Mouse (Mus musculus) megakaryocyte-erythroid progenitor cell, adult 5-6 weeks (primary cell): Measurements from ENCODE around the gene Dvl3. TPM values are rescaled to one million over a fixed set of nuclear protein-coding genes. Genes with fewer than 3 reads are reported as not detected.
"Not testable (repeated sequence)": the region's sequence is repeated elsewhere in the genome, so short reads cannot be mapped to it uniquely, and the experiment has no call there.

ENCODE experiments used
- ATAC-seq: replicated peaks from 2 replicates; pipeline ENCODE4 v1.8.0; 2016; ENCODE audit warnings: mild to moderate bottlenecking, inconsistent platforms; ENCODE audit not compliant: severe bottlenecking, poor library complexity, low FRiP score, low TSS enrichment
- total RNA-seq, 2 experiments: library from RNA; stranded (forward) in 1 of 2; stranded (reverse) in 1 of 2; fragments of 200-1000, 215-1000 nt in 1 of 2; fragments of >200 nt in 1 of 2; fragmentation: Nextera tagmentation in 1 of 2; gene quantifications; 2 replicates each; pipeline ENCODE4 v1.2.3; 2014 to 2017

The Dvl3 gene
- total RNA-seq (2014; fragmentation: Nextera tagmentation) = 27.7 and 32.8 TPM in 2 replicates
- 2.7 and 3.3 TPM in 2 replicates for total RNA-seq (2017)

DNA sequence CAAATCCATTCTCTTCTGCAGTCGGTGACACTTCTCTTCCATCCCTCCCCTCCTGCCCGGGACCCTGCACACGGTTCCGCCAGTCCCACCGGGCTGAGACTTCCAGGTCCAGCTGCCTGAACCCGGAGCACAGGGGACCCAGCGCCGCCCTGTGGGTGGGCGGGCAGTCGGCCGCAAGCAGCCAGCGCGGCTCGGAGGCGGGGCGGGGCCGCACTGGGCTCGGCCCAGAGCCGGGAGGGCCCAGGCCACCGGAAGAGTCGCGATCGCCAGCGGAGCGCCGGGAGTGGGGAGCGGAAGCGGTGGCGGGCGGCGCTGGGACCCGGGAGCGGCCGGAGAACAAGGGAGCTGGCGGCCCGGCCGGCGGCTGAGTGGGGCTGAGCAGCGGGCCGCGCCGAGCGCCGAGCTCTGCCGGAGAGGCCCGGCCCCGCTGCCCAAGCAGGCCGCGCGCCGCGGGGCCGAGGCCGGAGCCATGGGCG, at the start of gene Dvl3:
TSS of gene Dvl3 (plus strand) at position 257 of the 476 bp plus-strand sequence.
- ATAC-seq = peak; percentile 91

DNA sequence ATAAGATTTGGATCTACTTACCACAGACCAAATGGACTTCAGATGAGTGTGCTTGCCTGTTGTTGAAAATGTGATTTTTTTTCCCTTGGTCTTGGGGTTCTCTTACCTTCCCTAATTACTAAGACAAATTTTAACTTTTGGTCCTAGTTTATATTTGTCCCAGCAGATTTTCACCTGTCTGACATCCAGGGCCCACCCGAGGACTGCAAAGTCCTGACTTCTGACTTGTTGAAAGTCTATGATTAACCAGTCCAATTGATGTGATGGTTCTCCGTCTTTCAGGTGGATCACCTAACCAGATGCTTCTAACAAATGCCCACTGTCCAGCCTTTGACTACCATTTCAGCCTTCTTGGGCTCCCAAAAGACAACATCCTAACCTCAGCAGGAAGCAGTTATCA, 45.8 kb upstream of the Dvl3 start:
- ATAC-seq = no peak

DNA sequence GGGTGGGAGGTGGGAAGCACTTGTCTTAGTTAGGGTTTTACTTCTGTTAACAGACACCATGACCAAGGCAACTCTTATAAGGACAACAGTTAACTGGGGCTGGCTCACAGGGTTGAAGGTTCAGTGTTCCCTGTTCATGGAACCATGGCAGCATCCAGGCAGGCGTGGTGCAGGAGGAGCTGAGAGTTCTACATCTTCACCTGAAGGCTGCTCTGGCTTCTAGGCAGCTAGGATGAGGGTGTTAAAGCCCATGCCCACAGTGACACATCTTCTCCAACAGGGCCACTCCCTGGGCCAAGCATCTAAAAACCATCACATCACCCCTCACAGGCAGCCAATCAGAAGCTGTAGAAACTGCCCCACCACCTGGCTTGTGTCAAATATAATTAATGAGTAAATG, 45.1 kb upstream of the Dvl3 start:
- ATAC-seq = no peak

DNA sequence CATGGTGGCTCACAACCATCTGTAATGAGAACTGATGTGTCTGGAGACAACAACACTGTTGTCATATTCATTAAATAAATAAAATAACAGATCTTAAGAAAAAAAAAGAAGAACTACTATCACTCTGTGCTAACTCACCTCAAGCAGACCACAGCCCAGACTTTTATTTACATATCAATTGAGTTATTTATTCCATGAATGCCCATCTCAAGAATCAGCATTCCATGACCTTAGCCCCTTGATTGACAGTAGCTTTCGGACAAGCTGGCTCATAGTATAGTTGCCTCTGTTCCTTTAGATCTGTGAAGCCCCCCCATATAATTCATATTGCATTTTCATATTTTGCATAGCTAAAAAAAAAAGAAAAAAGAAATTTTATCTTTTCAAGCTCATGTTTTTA, 43.0 kb upstream of the Dvl3 start:
- ATAC-seq = no peak

DNA sequence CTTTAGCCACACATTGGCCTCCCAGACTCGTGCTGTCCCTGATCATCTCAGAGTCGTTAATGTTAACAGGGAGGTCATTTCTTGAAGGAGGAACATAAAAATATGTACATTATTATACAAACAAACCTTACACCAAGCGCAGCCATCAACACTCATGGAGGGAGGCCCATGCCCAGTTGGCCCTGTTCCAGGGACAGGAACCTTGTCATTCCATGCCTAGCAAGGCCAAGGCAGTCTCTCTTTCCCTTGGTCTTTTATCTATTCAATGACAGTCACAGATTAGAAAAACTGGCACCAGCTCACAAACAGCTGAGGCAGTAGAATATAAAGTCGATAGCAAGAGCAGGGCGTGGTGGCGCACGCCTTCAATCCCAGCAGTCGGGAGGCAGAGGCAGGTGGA, 42.6 kb upstream of the Dvl3 start:
- no peak for ATAC-seq

DNA sequence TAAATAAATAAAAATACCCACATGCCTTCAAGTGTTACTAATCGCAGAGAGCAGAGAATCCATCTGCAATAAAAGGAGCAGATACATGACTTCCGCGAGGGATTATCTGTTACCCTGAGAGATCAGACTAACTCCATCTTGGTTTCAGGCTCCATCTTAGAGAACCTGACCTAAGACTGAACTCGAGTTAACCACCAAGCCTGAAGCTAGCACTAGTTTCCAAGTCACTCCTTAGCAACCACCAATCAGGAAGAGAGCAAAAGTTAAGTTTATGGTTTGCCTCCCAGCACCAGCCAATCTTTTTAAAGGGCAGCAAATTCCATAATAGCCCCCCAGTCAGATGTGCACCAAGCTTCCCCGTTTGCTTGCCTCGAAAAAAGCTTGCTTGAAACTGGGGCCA, 42.0 kb upstream of the Dvl3 start:
- ATAC-seq = no peak

DNA sequence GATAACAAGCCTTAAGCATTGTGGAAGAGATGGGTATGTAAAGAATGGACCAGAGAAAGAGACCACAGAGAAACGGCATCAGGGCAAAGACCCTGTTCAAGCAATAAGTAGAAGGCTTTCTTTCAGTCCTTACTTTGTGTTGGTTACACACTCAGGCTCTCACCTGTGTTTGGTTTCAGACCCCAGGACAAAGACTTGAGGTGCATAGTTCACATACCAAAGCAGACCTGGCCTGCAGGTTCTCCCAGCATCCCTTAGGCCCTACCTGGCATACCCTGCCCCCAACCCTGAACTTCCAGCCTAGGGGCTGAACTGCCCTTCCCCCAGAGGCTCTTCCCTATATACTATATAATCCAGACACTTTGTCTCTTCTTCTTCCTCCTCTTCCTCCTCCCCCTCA, 41.4 kb upstream of the Dvl3 start:
- ATAC-seq = no peak

DNA sequence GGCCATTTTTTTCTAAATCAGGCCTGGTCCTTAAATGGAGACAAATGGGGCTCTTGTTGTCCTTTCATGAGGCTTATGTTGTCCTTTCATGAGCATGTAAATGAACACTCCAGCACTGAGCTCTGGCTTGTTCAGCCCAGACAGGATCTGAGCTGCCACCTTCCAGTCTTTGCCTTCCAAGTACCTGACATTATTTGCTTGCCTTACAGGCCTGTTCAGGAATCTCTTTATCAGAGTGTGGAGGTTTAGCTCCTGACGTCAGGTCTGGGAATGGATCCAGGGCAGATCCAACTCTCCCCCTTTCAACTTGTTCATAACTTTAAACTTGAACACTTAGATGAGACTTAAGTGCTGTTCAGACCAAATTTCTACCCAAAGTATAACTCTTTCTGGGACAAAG, 39.9 kb upstream of the Dvl3 start:
- no peak for ATAC-seq

DNA sequence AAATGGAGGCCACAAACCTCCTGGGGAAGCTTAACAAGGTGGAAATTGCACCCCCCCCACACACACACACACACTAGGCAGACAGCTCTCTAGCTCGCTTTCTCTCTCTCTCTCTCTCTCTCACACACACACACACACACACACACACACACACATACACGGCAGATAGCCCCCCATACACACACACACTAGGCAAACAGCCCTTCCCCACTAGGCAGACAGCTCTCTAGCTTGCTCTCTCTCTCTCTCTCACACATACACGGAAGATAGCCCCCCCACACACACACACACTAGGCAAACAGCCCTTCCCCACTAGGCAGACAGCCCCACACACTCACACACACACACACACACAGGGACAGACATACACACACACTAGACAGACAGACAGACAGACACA, 39.5 kb upstream of the Dvl3 start:
- ATAC-seq = no peak

DNA sequence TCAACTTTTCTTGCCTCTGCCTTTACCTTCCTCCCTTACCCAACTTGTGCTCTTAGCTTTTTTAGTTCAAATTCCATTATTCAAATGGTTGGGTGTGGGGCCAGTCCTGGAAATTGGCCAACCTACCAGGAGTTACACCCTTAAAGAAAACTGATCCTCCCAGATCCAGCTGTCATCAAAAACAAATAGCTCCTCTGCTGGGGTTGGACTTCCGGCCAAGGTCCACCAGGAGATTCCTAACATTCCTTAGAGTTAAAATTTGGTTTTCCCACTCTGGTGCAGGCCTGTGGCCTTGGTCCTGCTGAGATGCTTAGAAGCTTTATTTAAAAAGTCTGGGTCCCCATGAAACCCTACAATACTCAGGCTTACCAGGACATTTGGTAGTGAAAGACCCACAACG, 38.3 kb upstream of the Dvl3 start:
- ATAC-seq = no peak

DNA sequence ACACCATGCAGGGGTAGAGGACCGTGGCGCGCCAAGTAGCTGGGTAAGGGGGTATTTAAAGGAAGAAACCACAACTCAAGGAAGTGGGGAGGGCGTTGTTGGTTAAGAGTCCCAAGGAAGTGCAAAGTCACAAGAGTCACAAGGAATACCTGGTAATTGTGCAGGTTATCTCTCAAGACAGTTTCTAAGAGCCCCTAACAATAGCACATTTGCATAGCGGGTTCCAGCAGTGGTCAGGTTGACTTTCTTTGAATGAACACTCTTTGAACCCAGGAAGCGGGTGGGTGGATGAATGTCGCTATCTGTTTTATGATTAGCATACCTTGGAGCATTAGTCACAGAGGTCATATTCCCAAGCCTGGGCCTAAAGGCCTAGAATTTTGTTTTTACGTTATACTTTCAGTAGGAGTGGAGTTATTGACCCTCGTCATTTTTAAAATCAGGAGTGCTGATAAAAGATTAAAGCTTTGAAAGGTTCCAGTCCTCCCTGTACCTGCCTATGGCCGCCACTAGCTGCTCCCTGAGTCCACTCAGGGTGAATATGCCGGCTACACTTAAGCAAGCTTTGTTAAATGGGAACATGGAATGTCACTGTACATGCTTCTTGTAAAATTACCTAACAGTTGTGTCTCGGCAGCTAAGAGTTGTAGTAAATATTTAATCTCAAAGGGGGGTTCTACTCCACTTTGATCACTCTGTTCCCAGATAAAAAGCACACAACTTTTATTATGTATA, 37.6 kb upstream of the Dvl3 start:
- not testable (repeated sequence) for ATAC-seq

DNA sequence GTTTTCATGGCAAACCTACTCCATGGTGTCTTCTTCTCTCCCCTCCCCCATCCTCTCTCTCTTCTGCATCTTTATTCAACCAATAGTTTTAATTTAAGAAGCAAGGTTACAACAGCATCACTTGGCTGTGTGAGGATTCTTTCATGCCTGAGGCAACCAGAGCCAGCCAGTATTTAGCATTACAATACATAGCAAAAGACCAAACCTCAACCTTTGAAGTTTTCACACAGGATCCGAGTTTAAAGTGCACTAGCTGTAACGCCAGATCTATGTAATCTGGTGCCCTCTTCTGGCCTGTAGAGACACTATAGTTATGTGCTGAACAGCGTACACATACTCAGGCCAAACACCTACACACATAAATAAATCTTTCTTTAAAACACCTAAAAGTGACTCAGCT, 36.7 kb upstream of the Dvl3 start:
- ATAC-seq = peak; percentile 73

DNA sequence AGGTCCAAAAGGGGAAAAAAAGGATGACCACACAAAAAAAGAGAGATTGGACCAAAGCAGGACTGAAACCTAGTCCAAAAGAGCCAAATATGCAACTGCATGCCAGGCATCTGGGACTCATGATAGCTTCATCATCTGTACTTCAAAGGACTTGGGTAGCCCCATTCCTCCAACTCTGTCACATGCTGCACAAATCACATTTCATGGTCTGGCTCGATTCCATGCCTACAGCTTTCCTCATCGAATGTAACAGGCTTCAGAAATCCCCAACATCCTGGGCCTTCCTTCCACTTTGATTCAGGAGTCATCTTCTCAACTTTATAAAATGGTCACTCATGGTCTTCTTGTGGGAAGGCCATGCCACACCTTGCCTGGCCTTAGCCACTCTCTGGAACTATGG, 35.0 kb upstream of the Dvl3 start:
- ATAC-seq = no peak

DNA sequence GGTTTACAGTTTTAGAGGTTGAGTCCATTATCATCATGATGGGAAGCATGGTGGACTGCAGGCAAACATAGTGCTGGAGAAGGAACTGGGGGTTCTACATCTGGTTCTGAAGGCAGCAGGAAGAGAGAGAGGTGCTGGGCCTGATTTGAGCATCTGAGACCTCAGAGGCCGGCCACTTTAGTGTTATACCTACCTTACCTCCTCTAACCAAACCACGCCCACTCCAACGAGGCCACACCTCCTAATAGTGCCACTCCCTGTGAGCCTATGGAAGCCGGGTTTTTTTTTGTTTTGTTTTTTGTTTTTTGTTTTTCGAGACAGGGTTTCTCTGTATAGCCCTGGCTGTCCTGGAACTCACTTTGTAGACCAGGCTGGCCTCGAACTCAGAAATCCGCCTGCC, 33.1 kb upstream of the Dvl3 start:
- not testable (repeated sequence) for ATAC-seq

DNA sequence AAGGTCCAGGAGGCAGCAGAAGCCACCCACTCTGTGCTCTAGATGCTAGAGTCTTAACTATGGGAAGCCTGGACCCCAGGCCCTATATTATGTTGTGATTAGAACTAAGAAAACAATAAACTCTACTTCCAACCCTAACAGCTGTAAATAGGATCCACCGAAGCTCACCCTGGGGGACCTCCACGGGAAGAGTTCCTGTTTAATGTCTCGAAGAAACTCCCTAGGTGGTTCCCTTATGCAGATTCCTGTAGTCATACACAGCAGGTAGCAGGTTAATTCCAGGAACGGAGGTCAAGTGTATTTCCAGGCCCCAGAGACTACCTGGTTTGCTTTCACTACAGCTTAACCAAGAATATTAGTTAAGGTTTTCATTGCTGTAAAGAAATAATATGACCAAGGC, 31.7 kb upstream of the Dvl3 start:
- ATAC-seq = no peak

DNA sequence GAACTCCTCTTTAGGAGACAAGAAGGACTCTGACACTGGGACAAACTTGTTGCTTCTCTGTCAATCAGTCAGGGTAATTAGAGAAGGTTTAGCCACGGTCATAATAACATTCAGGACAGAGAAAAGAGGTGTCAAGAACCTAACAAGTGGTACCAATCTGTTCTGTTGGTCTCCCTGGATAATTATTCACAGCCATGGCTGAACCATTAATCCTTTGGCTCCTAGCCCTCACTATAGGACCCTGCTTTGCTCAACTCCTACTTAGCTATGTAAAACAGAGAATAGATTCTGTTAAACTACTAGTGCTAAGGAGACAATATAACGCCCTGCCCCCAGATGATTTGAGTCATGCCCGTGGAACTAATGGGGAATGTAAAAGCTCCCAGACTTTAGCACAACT, 30.7 kb upstream of the Dvl3 start:
- no peak for ATAC-seq

DNA sequence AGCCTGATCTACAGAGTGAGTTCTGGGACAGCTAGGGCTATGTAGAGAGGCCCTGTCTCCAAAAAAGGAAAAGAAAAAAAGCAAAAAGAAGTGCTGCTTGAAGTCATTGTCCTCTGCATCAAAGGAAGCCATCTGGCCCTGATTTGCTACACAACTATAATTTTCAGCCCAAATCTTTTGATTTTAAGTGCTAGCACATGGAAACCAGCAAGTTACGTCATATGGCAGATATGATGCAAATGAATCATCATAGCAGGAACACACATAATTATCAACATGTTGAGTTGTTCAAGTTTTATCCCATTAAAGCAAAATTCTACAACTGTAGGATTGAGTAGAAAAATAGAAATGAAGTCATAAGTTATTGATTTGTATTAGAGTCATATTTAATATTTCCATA, 28.6 kb upstream of the Dvl3 start:
- ATAC-seq = no peak

DNA sequence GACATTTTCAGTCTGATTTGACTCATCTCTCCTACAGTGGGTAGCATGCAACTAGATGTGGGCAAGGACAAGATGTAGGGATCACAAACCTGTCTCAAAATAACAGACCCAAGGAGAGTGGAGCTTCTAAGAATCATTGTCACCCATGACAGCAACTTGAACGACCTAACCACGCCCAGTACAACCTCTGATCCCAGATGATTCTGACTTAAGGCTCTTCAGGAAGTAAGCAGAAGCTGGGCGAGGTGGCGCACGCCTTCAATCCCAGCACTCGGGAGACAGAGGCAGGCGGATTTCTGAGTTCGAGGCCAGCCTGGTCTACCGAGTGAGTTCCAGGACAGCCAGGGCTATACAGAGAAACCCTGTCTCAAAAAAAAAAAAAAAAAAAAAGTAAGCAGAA, 28.0 kb upstream of the Dvl3 start:
- ATAC-seq = not testable (repeated sequence)

DNA sequence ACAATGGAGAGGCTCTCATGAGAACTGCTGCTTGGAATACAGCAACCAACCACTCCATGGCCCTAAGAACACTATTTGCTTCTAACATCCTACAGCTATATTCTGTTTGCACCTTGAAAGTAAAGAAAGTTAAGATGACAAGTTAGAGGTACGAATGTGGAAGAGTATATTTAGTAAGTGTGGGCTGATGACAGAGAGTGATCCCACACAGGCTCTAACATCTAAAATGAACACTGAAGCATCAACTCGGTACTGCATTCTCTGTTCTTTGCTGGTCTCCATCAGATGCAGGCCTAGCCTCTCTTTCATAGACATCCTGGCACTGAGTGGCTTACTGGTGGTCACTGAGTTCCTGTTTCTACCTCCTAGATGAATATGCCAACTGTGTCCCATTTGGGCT, 27.5 kb upstream of the Dvl3 start:
- no peak for ATAC-seq

DNA sequence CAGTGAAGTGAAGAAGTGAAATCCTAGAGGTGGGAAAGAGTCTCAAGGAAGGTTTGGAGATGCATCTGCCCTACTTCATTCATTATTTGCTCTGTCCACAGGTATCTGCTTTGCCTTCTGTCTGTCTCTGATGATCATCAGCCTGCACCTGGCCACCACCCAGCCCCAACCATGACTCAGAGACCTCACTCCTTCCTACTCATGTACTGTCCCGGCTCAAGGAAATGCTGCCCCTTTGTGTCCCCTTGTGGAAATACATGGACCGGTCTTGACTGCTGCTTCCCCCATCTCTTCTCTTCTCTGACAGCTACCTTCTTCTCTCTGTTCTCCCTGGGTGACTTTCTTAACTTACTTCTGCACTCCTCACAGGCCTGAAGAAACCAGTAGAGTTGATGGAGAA, 26.2 kb upstream of the Dvl3 start:
- ATAC-seq = peak; percentile 84

DNA sequence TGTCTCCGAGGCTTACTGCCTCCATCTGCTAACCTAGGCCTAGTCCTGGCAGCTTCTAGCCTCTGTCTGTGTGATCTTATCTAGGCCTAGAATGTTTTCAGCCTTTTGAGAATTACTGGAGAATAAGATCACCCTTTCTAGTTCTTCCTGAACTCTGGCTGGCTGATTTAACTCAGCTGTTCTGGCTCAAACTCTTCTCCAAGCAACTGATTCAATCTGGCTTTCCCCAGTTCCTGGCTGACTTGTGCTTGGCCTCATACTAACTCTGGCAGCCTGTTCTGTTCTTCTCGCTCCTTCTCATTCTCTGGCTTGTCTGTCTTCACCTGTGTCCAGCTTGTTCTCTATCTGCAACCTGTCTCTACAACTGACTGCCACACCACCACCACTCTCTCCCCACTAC, 25.5 kb upstream of the Dvl3 start:
- no peak for ATAC-seq

DNA sequence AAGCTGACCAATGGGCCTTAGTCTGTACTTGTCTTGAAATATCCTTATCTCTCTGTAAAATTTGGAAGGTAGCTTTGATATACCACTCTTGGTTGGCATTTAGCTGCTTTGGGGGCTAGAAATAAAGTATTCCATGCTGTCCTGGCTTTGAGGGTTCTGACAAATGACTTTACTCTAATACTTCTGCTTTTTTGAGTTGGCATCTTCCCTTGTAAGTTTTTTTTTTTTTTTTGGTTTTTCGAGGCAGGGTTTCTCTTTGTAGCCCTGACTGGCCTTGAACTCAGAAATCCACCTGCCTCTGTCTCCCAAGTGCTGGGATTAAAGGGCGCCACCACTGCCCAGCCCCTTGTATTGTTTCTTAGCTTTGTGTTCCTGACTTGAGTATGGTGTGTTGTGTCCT, 23.3 kb upstream of the Dvl3 start:
- ATAC-seq = no peak
